Mouse (Mus musculus) embryo, embryonic 11.5 days (tissue): ENCODE data around the gene Capn15.

Source experiments
- DNase-seq: peaks from one replicate; pipeline ENCODE4 v3.0.0-alpha.2; 2012; ENCODE audit warnings: low read depth, low spot score

Capn15 gene

GRCm38 (mm10) chr17:25955736-25956135 lies 29.9 kb downstream of the Capn15 start:
- DNase-seq = no peak

- DNase-seq = no peak
Observed at GRCm38 (mm10) chr17:25954671-25955070, 30.9 kb downstream of the Capn15 start.

- no peak for DNase-seq
Observed at GRCm38 (mm10) chr17:25953161-25953560, 32.4 kb downstream of the Capn15 start.

GRCm38 (mm10) chr17:25951803-25952623 lies 33.6 kb downstream of the Capn15 start, which contains the start of gene A930017K11Rik:
TSS of gene A930017K11Rik (minus strand) at chr17:25952565.
- DNase-seq = no peak

- DNase-seq = no peak
Observed at GRCm38 (mm10) chr17:25951225-25951802, 34.3 kb downstream of the Capn15 start.

GRCm38 (mm10) chr17:25950706-25951105 lies 34.9 kb downstream of the Capn15 start:
- no peak for DNase-seq

- DNase-seq = no peak
Observed at GRCm38 (mm10) chr17:25949981-25950380, 35.6 kb downstream of the Capn15 start.

GRCm38 (mm10) chr17:25948051-25948450 lies 37.5 kb downstream of the Capn15 start:
- no peak for DNase-seq

- DNase-seq = no peak
Observed at GRCm38 (mm10) chr17:25947576-25947975, 38.0 kb downstream of the Capn15 start.

- DNase-seq = no peak
Observed at GRCm38 (mm10) chr17:25946891-25947290, 38.7 kb downstream of the Capn15 start.

GRCm38 (mm10) chr17:25946349-25946748 lies 39.2 kb downstream of the Capn15 start:
- DNase-seq = no peak

GRCm38 (mm10) chr17:25945517-25946155 lies 40.0 kb downstream of the Capn15 start:
- DNase-seq = no peak

GRCm38 (mm10) chr17:25944366-25945163 lies 41.0 kb downstream of the Capn15 start, which contains the start of the genes Pigq and Nhlrc4:
TSS of gene Pigq (minus strand) at chr17:25944936.
TSS of gene Nhlrc4 (minus strand) at chr17:25944961.
- no peak for DNase-seq

- no peak for DNase-seq
Observed at GRCm38 (mm10) chr17:25943769-25944168, 41.8 kb downstream of the Capn15 start.

GRCm38 (mm10) chr17:25943221-25943620 lies 42.4 kb downstream of the Capn15 start:
- no peak for DNase-seq

GRCm38 (mm10) chr17:25942597-25943151 lies 42.9 kb downstream of the Capn15 start:
- DNase-seq = no peak

GRCm38 (mm10) chr17:25941511-25942241 lies 43.9 kb downstream of the Capn15 start:
- DNase-seq = peak; percentile 59

GRCm38 (mm10) chr17:25934526-25934925 lies 51.1 kb downstream of the Capn15 start:
- no peak for DNase-seq

GRCm38 (mm10) chr17:25925348-25925747 lies 60.2 kb downstream of the Capn15 start:
- DNase-seq = no peak

GRCm38 (mm10) chr17:25922120-25922519 lies 63.5 kb downstream of the Capn15 start:
- DNase-seq = no peak
